Mouse (Mus musculus): ENCODE results near the gene Ttc4. TPM values are rescaled to one million over a fixed set of nuclear protein-coding genes. Genes with fewer than 3 reads are reported as not detected.

Ttc4 gene
- 95.6 and 135 TPM in 2 replicates for polyA plus RNA-seq (2012; rRNA removed)

DNA sequence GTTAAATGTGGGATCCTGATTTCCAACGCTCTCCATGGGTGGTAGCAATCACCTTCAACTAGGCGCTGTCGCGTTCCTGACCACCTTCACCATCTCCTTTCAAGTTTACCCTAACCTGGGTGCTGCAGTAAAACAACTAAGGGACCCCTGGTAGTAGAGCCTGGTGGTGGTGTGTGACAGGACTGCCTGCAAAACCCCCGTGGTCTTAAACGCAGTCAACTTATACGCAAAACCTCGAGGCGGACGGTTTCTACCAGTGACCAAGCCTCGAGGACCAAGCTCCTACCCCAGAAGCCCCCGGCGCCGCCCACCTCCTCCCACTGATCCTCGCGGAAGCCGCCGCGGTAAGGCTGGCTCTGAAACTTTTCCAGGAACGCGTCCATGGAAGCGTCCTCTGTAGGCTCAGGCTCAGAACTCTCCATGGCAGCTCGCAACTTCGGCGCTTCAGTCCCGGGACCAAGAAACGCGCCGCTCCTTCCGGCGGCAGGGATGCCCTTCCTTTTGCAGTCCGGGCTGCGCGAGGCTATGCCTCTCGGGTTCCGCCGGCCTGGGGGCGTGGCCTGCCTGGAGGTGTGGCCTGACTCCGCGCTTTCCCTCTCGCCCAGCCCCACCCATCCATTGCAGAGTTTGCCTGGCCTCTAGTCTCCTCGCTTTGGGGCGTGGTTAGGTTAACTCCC is at the start of gene Ttc4:
Gene Ttc4, minus strand, starts transcription at position 503 of the 677 bp plus-strand sequence.

GRCm38 (mm10) chr4:106650833-106651527 is 27.8 kb downstream of the Ttc4 start, which contains the start of gene Pars2:
Gene Pars2 (plus strand): TSS chr4:106651069.

GRCm38 (mm10) chr4:106622030-106622493 is 56.7 kb downstream of the Ttc4 start, which contains the start of gene Ttc22:
Gene Ttc22 (plus strand): TSS chr4:106622432.

DNA sequence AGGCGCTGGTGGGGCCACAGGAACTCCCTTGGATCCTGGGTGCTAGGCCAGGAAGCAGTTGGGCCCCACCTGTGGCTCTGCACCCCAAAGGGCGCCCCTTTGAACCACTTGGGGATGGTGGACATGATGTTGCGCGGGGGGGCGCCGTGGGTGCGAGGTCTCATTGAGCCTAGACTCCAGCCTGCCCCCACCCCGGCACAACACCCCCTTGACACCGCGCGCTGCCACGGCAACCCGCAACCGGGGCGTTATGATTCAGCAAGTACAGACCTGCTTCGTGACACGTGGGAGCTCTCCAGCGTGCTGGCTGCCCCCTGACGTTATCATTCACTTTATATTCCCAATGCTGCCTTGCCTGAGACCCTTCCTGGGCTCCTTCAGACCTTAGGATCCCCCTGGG is 61.7 kb downstream of the Ttc4 start, which contains the start of gene Lexm:
Gene Lexm, minus strand, starts transcription at position 186 of the 400 bp plus-strand sequence.

Other genes with a start within 250 kb of the Ttc4 start
- 4.3 and 4.6 TPM in 2 replicates for gene Pcsk9, start 214.6 kb downstream of the Ttc4 start, polyA plus RNA-seq (2012; rRNA removed)
- gene Bsnd, start 186.7 kb downstream of the Ttc4 start, polyA plus RNA-seq (2012; rRNA removed), result not detected in 2 replicates
- 78.7 and 91.7 TPM in 2 replicates for gene Dhcr24, start 117.9 kb downstream of the Ttc4 start, polyA plus RNA-seq (2012; rRNA removed)
- gene Lexm, start 61.7 kb downstream of the Ttc4 start, polyA plus RNA-seq (2012; rRNA removed), result 0.37 and 0.50 TPM in 2 replicates
- gene Ttc22, start 56.5 kb downstream of the Ttc4 start, polyA plus RNA-seq (2012; rRNA removed), result 0.19 and 0.58 TPM in 2 replicates
- 9.6 and 11.7 TPM in 2 replicates for gene Pars2, start 27.9 kb downstream of the Ttc4 start, polyA plus RNA-seq (2012; rRNA removed)
- gene Mroh7, start 52.0 kb upstream of the Ttc4 start, polyA plus RNA-seq (2012; rRNA removed), result 0.62 and 0.74 TPM in 2 replicates
- gene Fam151a, start 54.9 kb upstream of the Ttc4 start, polyA plus RNA-seq (2012; rRNA removed), result 0.06 TPM in 1 of 2 replicates, not detected in the other
- 1.4 and 3.5 TPM in 2 replicates for gene Acot11, start 126.1 kb upstream of the Ttc4 start, polyA plus RNA-seq (2012; rRNA removed)
- 183 and 250 TPM in 2 replicates for gene Ssbp3, start 231.8 kb upstream of the Ttc4 start, polyA plus RNA-seq (2012; rRNA removed)

Measured in central nervous system, embryonic 11.5 days (tissue).